Mouse (Mus musculus) olfactory bulb, adult 2 months (tissue): ENCODE measurements around the gene Armc12. TPM values are rescaled to one million over a fixed set of nuclear protein-coding genes. Genes with fewer than 3 reads are reported as not detected.

ENCODE experiments used
- H3K27ac ChIP-seq: fragments of 200-500 bp; 2 replicates; pipeline ENCODE4 v1.5.1; 2012; ENCODE audit warnings: low read depth, low read length; ENCODE audit not compliant: insufficient read depth
- H3K4me1 ChIP-seq: fragments of 200-500 bp; 2 replicates; pipeline ENCODE4 v1.6.1; 2012; ENCODE audit warnings: low read length; ENCODE audit not compliant: control insufficient read depth, insufficient read depth
- H3K4me3 ChIP-seq: fragments of 200-500 bp; 2 replicates; pipeline ENCODE4 v1.5.1; 2012; ENCODE audit warnings: mild to moderate bottlenecking, low read depth, low read length, moderate library complexity; ENCODE audit not compliant: insufficient read depth
- CTCF ChIP-seq: fragments of 200-500 bp; IDR thresholded peaks from 2 replicates; pipeline ENCODE4 v1.5.1; 2012; ENCODE audit warnings: low read depth, mild to moderate bottlenecking, low read length, moderate library complexity; ENCODE audit not compliant: insufficient read depth
- POLR2A ChIP-seq: fragments of 200-500 bp; IDR thresholded peaks from 2 replicates; pipeline ENCODE4 v1.6.1; 2012; ENCODE audit warnings: mild to moderate bottlenecking, low read depth, low read length, moderate library complexity; ENCODE audit not compliant: insufficient read depth
- WGBS: fragments of 180-500 bp; shearing (Covaris S2); methylation state at CpG from one replicate; pipeline ENCODE4 v1.1.7; 2018; 5-methylcytosine and 5-hydroxymethylcytosine counted together
- polyA plus RNA-seq: library from polyadenylated mRNA; stranded (reverse); fragments of >200 nt; gene quantifications from 2 replicates; pipeline ENCODE4 v1.2.4, GENCODE M21; 2012; ENCODE audit warnings: low replicate concordance; ENCODE audit not compliant: missing spikeins, insufficient read depth, insufficient read length

The Armc12 gene
- polyA plus RNA-seq: not detected in 2 replicates

GRCm38 (mm10) chr17:28530506-28530905 lies at the start of gene Armc12:
TSS of gene Armc12 (plus strand) at chr17:28530806.
- 92% methylated on average over 6 of the region's 6 CpGs for WGBS
- no peak for TF ChIP-seq POLR2A
- no peak for TF ChIP-seq CTCF
- H3K4me1 ChIP-seq: peaks cover 8% of the 10 kb centered on the region
- H3K27ac ChIP-seq: no peak within 1 kb of the TSS
- H3K4me3 ChIP-seq: no peak within 1 kb of the TSS

GRCm38 (mm10) chr17:28484704-28485445 lies 45.7 kb upstream of the Armc12 start:
- TF ChIP-seq CTCF (no peak), POLR2A (no peak)
- H3K4me1 ChIP-seq: peaks cover 12% of the 10 kb centered on the region
- 3% methylated on average over 30 of the region's 30 CpGs for WGBS
- peak overlapping the region; percentile 99 for H3K4me3 ChIP-seq
- peak overlapping the region; percentile 54; the same call in 1 of the 2 replicates for H3K27ac ChIP-seq

- H3K4me3 ChIP-seq: peak overlapping the region; percentile 99
- peak overlapping the region; percentile 54; the same call in 1 of the 2 replicates for H3K27ac ChIP-seq
- TF ChIP-seq CTCF: peak; percentile 33
- no peak for TF ChIP-seq POLR2A
- peaks cover 12% of the 10 kb centered on the region for H3K4me1 ChIP-seq
- WGBS: under 1% methylated on average over 72 of the region's 77 CpGs
Measured at GRCm38 (mm10) chr17:28485446-28485948, 45.1 kb upstream of the Armc12 start.

GRCm38 (mm10) chr17:28485977-28486400 lies 44.6 kb upstream of the Armc12 start:
- TF ChIP-seq POLR2A: no peak; the same call in 1 of the 2 replicates
- TF ChIP-seq CTCF: no peak
- Histone ChIP-seq H3K27ac (peak overlapping the region; percentile 54), H3K4me3 (peak overlapping the region; percentile 99), H3K4me1 (peaks cover 12% of the 10 kb centered on the region)
- 1% methylated on average over 58 of the region's 58 CpGs for WGBS

- Histone ChIP-seq H3K4me3 (peak overlapping the region; percentile 99; the same call in 1 of the 2 replicates), H3K4me1 (peaks cover 17% of the 10 kb centered on the region), H3K27ac (no peak overlapping the region; the same call in 1 of the 2 replicates)
- TF ChIP-seq POLR2A (no peak), CTCF (no peak)
- 80% methylated on average over 6 of the region's 6 CpGs for WGBS
Measured at GRCm38 (mm10) chr17:28486720-28487119, 43.9 kb upstream of the Armc12 start.

- TF ChIP-seq CTCF (no peak), POLR2A (no peak)
- WGBS: 83% methylated on average over 17 of the region's 18 CpGs
Measured at GRCm38 (mm10) chr17:28487584-28488257, 42.9 kb upstream of the Armc12 start.

GRCm38 (mm10) chr17:28488258-28489013 lies 42.2 kb upstream of the Armc12 start:
- H3K27ac ChIP-seq: no peak overlapping the region
- peaks cover 17% of the 10 kb centered on the region for H3K4me1 ChIP-seq
- WGBS: 73% methylated on average over 7 of the region's 7 CpGs
- TF ChIP-seq POLR2A (no peak), CTCF (no peak)
- H3K4me3 ChIP-seq: no peak overlapping the region

More at GRCm38 (mm10) chr17:28487584-28488257, 42.9 kb upstream of the Armc12 start:
- H3K4me3 ChIP-seq: no peak overlapping the region
- H3K4me1 ChIP-seq: peaks cover 17% of the 10 kb centered on the region
- no peak overlapping the region for H3K27ac ChIP-seq

- Histone ChIP-seq H3K27ac (no peak overlapping the region), H3K4me1 (peaks cover 8% of the 10 kb centered on the region), H3K4me3 (no peak overlapping the region)
- 72% methylated on average over 14 of the region's 14 CpGs for WGBS
- TF ChIP-seq POLR2A: no peak
- no peak for TF ChIP-seq CTCF
Measured at GRCm38 (mm10) chr17:28491035-28491770, 39.4 kb upstream of the Armc12 start.
